Mouse (Mus musculus) lung, postnatal 0 days (tissue): ENCODE data around the gene Gamt. TPM values are rescaled to one million over a fixed set of nuclear protein-coding genes. Genes with fewer than 3 reads are reported as not detected.

Experiments
- ATAC-seq: fragments of 200-750 bp; cut with Nextera tagmentation; 2 replicates; pipeline ENCODE4 v1.8.0; 2017; ENCODE audit warnings: moderate library complexity
- DNase-seq: peaks from one replicate; pipeline ENCODE4 v3.0.0-alpha.2; 2016; ENCODE audit warnings: low spot score
- H3K27ac ChIP-seq: fragments of 300-500 bp; sonication (generic); 2 replicates; pipeline ENCODE4 v1.5.1; 2014; ENCODE audit warnings: antibody characterized with exemption, mild to moderate bottlenecking, low read length, mixed read lengths
- H3K27me3 ChIP-seq: fragments of 300-500 bp; sonication (generic); replicated peaks from 2 replicates; pipeline ENCODE4 v1.6.1; 2014; ENCODE audit warnings: low read length, mixed read lengths; ENCODE audit not compliant: insufficient read depth
- H3K36me3 ChIP-seq: fragments of 300-500 bp; sonication (generic); 2 replicates; pipeline ENCODE4 v1.6.1; 2014; ENCODE audit warnings: low read length, mixed read lengths; ENCODE audit not compliant: insufficient read depth
- H3K4me1 ChIP-seq: fragments of 300-500 bp; sonication (generic); 2 replicates; pipeline ENCODE4 v1.6.1; 2014; ENCODE audit warnings: antibody characterized with exemption, low read depth, low read length, mixed read lengths; ENCODE audit not compliant: insufficient read depth
- H3K4me2 ChIP-seq: fragments of 300-500 bp; sonication (generic); replicated peaks from 2 replicates; pipeline ENCODE4 v1.6.1; 2014; ENCODE audit warnings: low read depth, mild to moderate bottlenecking, low read length, moderate library complexity, mixed read lengths
- H3K4me3 ChIP-seq: fragments of 300-500 bp; sonication (generic); 2 replicates; pipeline ENCODE4 v1.5.1; 2014; ENCODE audit warnings: low read depth, low read length
- H3K9ac ChIP-seq: fragments of 300-500 bp; sonication (generic); replicated peaks from 2 replicates; pipeline ENCODE4 v1.6.1; 2014; ENCODE audit warnings: low read depth, mild to moderate bottlenecking
- H3K9me3 ChIP-seq: fragments of 300-500 bp; sonication (generic); 2 replicates; pipeline ENCODE4 v1.6.1; 2016; ENCODE audit warnings: low read length, mixed read lengths
- CTCF ChIP-seq: IDR thresholded peaks from 2 replicates; pipeline ENCODE4 v1.5.1; 2016; ENCODE audit warnings: antibody characterized with exemption, mild to moderate bottlenecking
- EP300 ChIP-seq: IDR thresholded peaks from 2 replicates; pipeline ENCODE4 v1.6.1; 2016; ENCODE audit warnings: antibody characterized with exemption, mild to moderate bottlenecking, control low read depth
- WGBS: fragments of 180-500 bp; shearing (Covaris S2); extraction: QIAGEN DNeasy Blood & Tissue Kit; methylation state at CpG from one replicate; pipeline ENCODE4 v1.1.7; 2014; 5-methylcytosine and 5-hydroxymethylcytosine counted together
- polyA plus RNA-seq: library from polyadenylated mRNA; unstranded; fragments of >200 nt; fragmentation: Nextera tagmentation; extraction: Ambion mirVana; gene quantifications from 2 replicates; pipeline ENCODE4 v1.2.1, GENCODE M21; 2015

Gamt gene
- polyA plus RNA-seq, 1 experiment from 2014 or later: 23.5 TPM

DNA sequence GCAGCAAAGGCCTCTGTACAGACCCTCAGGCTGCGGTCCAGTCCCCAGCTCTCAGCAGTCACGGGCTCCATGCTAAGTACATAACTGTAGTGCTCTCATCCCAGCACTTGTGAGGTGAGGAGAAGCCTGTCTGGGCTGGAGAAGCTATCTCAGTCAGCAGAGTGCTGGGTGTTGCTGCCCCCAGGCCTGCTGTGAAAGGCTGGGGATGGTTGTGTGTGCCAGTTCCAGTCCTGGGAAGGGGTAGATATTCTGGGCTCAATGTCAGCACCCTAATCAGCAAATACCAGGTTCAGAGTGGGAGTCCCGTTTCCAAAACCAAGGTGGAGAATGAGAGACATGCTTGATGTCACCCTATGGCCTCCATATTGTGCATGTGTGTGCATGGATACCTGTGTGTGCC, 18.2 kb downstream of the Gamt start:
- Histone ChIP-seq H3K27me3 (no peaks in the 10 kb centered on the region), H3K36me3 (peaks cover 43% of the 10 kb centered on the region), H3K4me3 (no peak overlapping the region), H3K9me3 (no peaks in the 10 kb centered on the region), H3K4me2 (no peak overlapping the region), H3K9ac (no peak overlapping the region), H3K4me1 (no peaks in the 10 kb centered on the region), H3K27ac (no peak overlapping the region)
- no peak for ATAC-seq
- TF ChIP-seq CTCF (no peak), EP300 (no peak)
- no peak for DNase-seq
- WGBS: 58% methylated on average over 3 of the region's 3 CpGs

DNA sequence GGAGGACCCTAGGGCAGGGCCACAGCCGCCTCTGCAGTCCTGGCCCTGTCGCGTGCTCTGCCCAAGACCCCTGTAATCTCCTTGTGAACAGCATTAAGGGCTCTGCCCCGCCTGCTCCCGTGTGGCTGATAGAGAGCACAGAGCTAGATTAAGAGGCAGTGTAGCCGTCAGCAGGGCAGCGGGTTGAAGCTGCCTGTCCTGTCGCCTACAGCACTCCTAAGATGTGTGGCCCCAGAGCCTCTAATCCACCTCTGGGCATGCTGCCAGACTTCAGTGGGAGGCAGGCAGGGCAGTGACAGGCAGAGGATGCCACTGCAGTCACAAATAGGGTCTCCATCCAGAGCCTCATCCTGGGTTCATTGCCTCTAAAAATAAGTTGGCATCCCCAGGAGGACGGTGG, 18.7 kb downstream of the Gamt start:
- no peak overlapping the region for H3K9ac ChIP-seq
- 67% methylated on average over 9 of the region's 9 CpGs for WGBS
- H3K4me3 ChIP-seq: no peak overlapping the region
- DNase-seq (no peak), ATAC-seq (no peak)
- H3K9me3 ChIP-seq: no peaks in the 10 kb centered on the region
- no peak overlapping the region for H3K27ac ChIP-seq
- no peaks in the 10 kb centered on the region for H3K4me1 ChIP-seq
- H3K4me2 ChIP-seq: no peak overlapping the region
- peaks cover 49% of the 10 kb centered on the region for H3K36me3 ChIP-seq
- H3K27me3 ChIP-seq: no peaks in the 10 kb centered on the region
- TF ChIP-seq EP300: no peak
- no peak for TF ChIP-seq CTCF

DNA sequence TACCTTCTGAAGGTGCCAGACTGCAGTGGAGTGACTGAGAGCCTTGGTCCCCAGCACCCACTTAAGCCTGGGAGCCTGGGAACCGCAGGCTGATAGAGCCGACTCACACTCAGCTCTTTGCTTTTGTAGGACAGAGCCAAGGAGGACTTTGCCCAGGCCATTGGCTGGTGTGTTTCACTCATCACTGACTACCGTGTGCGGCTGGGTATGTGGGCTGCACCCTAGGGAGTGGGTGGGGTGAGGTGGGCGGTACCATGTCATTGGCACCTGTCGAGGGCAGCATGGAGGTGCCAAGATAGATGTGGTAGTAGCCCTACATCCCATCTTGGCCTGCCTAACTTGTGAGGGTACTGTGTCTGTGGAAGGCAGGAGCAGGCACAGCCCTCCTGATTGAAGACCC, 21.0 kb downstream of the Gamt start:
- 82% methylated on average over 6 of the region's 6 CpGs for WGBS
- Histone ChIP-seq H3K4me3 (no peak overlapping the region), H3K9ac (no peak overlapping the region), H3K9me3 (no peaks in the 10 kb centered on the region), H3K4me2 (no peak overlapping the region), H3K36me3 (peaks cover 53% of the 10 kb centered on the region), H3K27ac (no peak overlapping the region), H3K4me1 (no peaks in the 10 kb centered on the region), H3K27me3 (no peaks in the 10 kb centered on the region)
- DNase-seq (no peak), ATAC-seq (no peak)
- TF ChIP-seq EP300: no peak
- no peak for TF ChIP-seq CTCF

DNA sequence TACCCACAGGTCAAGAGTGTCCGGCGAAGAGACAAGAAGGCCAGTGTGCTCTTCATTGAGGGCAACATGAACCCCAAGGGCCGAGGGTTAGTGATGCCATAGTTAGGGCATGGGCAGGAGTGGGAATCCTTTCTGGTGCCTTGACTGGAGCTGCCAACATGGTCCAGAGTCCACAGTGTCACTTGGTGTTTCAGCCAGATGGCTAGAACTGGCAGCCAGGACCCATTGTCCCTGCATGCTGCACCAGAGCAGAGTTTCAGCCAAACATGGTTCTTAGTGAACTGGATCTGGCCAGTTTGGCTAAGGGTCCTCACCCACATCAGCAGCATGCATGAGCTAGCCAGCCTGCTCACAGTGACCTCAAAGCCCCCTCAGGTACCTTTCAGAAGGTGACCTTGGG, 22.5 kb downstream of the Gamt start:
- no peak overlapping the region for H3K4me2 ChIP-seq
- DNase-seq: no peak
- H3K36me3 ChIP-seq: peaks cover 51% of the 10 kb centered on the region
- no peak for ATAC-seq
- H3K9me3 ChIP-seq: no peaks in the 10 kb centered on the region
- TF ChIP-seq CTCF (no peak), EP300 (no peak)
- H3K4me3 ChIP-seq: no peak overlapping the region
- H3K4me1 ChIP-seq: no peaks in the 10 kb centered on the region
- H3K27ac ChIP-seq: no peak overlapping the region
- H3K9ac ChIP-seq: no peak overlapping the region
- WGBS: 92% methylated on average over 3 of the region's 3 CpGs
- no peaks in the 10 kb centered on the region for H3K27me3 ChIP-seq

DNA sequence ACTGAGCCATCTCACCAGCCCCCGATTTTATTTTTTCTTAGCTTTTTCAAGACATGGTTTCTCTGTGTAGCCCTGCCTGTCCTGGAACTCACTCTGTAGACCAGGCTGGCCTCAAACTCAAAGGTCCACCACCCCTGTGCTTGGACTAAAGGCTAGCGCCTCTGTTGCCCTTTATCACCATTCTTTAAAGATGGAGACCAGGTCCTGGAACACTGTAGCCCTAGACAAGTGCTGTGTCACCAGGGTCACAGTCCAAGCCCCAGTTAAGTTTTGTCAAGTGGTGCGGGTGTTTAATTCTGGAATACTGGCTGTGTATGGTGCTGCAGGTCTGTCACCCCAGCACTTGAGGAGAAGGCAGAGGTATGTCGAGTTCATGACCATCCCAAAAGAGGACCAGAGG, 23.8 kb downstream of the Gamt start:
- DNase-seq (no peak), ATAC-seq (no peak)
- Histone ChIP-seq H3K36me3 (peaks cover 48% of the 10 kb centered on the region), H3K9me3 (no peaks in the 10 kb centered on the region), H3K4me3 (no peak overlapping the region), H3K27ac (no peak overlapping the region), H3K4me2 (no peak overlapping the region), H3K27me3 (no peaks in the 10 kb centered on the region), H3K4me1 (no peaks in the 10 kb centered on the region), H3K9ac (no peak overlapping the region)
- TF ChIP-seq CTCF: no peak
- no peak for TF ChIP-seq EP300
- 85% methylated on average over 4 of the region's 4 CpGs for WGBS

DNA sequence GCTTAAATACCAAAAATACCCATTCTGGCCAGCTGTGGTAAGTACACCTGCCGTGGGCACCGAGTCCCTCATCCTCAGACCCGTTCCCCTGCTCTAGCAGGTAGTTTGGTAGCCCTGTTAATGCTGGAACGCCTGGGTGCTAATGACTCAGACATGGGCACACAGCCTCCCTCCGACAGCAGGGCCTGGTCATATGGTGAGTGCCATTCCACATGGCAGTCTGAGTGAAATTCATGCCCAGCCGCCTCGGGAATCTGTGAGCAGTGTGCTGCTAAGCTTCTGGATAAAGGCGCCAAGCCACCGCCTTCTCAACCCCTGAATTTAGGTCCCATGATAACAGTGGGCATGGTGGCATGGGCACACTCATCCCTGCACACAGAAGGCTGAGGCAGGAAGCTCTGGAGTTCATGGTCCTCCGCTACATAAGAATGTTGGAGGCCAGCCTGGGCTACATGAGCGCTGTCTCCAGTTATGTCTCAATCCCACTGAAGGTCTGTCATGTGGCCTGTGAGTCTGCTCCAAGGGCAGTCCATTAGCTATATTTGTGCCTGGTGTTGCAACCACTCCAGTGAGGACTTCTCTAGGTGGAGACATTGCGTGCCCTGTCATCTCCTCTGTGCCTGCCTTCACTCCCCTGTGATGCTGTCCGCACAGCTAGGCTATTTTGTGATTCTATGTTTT, 24.5 kb downstream of the Gamt start:
- H3K9ac ChIP-seq: no peak overlapping the region
- H3K36me3 ChIP-seq: peaks cover 51% of the 10 kb centered on the region
- no peaks in the 10 kb centered on the region for H3K27me3 ChIP-seq
- TF ChIP-seq EP300 (no peak), CTCF (no peak)
- H3K4me2 ChIP-seq: no peak overlapping the region
- no peak overlapping the region for H3K27ac ChIP-seq
- ATAC-seq (no peak), DNase-seq (no peak)
- H3K4me3 ChIP-seq: no peak overlapping the region
- H3K9me3 ChIP-seq: no peaks in the 10 kb centered on the region
- WGBS: 94% methylated on average over 13 of the region's 13 CpGs
- H3K4me1 ChIP-seq: no peaks in the 10 kb centered on the region
